Mouse (Mus musculus): ENCODE measurements around the gene Dock1.

Dock1 gene

GRCm38 (mm10) chr7:134696126-134696979 lies 25.9 kb downstream of the Dock1 start:
- DNase-seq, result no peak

DNA sequence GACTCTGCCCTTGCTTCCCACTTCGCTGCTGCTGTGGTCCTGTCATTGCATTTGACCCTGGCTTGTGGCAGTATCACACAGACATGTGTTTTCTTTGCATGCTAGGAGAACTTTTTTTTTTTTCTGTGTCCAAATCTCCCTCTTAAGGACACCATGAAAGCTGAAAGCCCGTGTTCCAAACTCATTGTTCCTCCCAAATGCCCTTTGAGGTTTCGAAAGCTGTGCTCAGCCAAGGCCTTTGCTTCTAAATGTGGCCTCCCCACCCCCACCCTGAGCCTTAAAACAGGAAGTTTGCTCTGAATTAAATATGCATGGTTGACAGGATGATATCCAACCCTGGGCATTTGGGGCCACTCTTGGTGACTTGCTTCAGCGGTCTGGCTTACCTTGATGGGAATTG lies 27.0 kb downstream of the Dock1 start:
- DNase-seq, result no peak

GRCm38 (mm10) chr7:134698246-134698645 lies 27.8 kb downstream of the Dock1 start:
- DNase-seq, result no peak

DNA sequence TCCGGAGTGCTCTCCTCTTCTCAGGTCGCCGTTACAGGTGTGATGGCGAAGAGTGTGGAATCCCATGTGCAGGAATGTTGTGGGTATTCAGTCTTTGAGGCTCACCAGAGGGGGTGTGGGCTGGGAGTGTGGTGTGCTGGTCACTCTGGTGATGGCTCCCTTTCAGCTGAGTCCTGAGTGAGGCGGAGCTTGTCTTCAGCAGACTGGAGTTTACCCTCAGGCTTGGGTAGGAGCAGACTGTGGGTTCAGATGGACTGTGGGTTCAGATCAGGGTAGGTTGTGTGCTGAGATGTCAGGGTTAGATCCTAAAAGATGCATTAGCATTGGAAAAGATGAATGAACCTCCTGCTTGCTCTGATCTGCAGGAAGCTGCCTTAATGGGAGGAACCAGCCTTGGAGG lies 29.5 kb downstream of the Dock1 start:
- no peak for DNase-seq

DNA sequence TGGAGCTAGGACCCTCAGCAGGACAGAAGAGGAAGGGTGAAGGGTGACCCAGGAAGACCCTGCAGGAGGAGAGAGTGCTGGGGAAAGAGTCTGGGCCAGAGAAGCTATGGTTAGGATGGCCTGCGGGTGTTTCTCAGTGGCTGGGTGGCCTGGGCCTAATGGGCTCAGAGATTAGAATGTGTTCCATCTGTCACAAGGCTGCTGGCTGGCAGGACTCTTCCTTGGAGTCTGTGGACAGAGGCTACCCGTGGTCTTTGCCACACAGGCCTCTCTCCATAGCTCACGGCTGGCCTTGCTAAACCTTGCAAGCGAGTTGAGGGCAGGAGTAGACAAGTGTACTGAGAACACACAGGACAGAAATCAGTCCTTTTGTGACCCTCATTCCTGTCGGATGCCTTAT lies 32.0 kb downstream of the Dock1 start:
- no peak for DNase-seq

DNA sequence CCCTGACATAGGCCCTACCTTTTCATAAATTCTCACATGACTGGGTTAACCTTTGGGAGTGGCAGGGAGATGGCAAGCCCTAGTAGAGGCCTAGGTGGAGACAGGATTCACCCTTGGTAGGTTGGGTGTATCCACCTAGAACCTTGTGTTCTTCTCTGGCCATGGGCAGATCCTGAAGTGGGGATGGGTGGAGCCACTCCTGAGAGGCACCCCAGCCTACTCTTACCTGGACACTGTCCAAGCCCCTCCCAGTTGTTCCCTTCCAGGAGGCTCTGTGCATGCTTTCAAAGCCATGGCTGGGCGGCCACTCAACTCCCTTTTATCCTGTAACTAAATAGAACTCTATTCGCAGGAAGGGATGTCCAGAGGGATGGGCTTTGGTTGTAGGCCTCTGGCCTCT lies 33.2 kb downstream of the Dock1 start:
- no peak for DNase-seq

GRCm38 (mm10) chr7:134709226-134709853 lies 38.9 kb downstream of the Dock1 start:
- no peak for DNase-seq

DNA sequence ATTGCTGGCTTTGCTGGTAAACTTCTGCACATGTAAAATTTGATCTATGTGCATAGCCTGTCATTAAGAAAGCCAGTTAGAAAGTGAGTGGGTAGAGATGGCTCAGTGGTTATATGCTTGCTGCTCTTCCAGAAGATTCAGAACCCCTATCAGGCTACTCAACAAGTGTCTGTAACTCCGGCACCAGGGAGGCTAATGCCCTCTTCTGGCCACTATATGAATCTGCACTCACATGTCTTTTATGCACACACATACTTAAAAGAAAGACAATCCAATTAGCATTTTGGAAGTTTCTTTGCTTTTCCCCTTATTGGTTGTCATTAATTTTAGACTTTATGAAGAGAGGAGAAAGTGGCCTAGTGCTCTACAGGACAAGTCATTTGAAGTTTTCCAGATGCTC lies 41.1 kb downstream of the Dock1 start:
- DNase-seq, result no peak

- DNase-seq, result no peak
These were observed 49.0 kb downstream of the Dock1 start for GRCm38 (mm10) chr7:134719406-134719805.

DNA sequence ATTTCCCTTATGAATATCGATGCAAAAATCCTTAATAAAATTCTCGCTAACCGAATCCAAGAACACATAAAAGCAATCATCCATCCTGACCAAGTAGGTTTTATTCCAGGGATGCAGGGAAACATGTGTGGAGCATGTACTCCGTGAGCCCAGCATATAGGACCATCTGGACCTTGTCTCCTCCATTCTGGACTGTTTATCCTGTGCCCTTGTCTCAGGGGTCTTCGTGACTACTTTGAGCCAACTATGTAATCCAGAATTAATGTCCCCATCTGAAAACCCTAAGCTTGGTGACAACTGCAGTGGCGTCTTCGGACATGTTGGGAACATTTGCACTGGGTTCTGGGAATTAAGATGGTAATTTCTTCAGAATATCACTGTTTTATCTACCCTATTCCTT lies 51.9 kb downstream of the Dock1 start:
- DNase-seq, result no peak

DNA sequence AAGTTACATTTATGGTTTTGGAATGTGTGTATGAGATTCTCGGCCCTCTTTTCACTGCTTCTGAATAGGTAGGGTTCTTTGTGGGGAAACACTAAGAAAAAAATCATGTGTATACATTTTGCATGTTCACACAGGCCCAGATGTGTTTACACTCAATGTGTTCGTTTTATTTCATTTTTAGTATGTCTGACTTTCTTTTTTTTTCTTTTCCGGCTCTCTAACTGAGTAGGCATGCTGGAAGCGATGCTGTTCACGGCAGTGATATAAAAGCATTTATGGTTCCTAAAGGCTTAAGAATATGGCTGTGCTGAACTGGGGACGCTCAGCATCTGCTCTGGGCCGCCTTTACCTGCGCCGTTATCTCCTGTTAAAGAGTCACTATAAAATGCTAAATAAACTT lies 52.5 kb downstream of the Dock1 start:
- DNase-seq, result no peak

- no peak for DNase-seq
These were observed 53.1 kb downstream of the Dock1 start for GRCm38 (mm10) chr7:134723509-134723908.

DNA sequence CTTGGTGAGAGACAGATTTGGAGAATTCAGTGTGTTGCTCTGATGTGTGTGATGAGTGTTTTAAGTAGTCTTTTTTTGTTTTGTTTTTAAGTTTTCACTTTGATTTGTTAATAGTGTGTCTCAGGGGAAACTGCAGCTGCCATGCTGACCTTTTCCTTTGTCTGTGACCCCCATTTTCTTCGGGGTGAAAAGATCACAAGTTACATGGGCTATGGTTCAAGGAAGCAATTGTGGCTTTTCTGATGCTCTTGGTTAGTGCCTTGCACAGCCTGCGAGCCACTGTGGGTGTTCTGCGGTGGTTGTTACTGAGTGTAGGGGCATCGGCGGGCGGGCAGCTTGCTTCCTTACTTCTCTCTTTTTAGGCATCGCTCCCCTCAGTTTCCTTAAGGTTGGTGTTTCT lies 54.4 kb downstream of the Dock1 start:
- DNase-seq, result no peak

GRCm38 (mm10) chr7:134725551-134726529 lies 55.4 kb downstream of the Dock1 start:
- DNase-seq, result no peak

- DNase-seq, result no peak
These were observed 56.2 kb downstream of the Dock1 start for GRCm38 (mm10) chr7:134726530-134727258.

GRCm38 (mm10) chr7:134729348-134729747 lies 58.9 kb downstream of the Dock1 start:
- DNase-seq, result no peak

DNA sequence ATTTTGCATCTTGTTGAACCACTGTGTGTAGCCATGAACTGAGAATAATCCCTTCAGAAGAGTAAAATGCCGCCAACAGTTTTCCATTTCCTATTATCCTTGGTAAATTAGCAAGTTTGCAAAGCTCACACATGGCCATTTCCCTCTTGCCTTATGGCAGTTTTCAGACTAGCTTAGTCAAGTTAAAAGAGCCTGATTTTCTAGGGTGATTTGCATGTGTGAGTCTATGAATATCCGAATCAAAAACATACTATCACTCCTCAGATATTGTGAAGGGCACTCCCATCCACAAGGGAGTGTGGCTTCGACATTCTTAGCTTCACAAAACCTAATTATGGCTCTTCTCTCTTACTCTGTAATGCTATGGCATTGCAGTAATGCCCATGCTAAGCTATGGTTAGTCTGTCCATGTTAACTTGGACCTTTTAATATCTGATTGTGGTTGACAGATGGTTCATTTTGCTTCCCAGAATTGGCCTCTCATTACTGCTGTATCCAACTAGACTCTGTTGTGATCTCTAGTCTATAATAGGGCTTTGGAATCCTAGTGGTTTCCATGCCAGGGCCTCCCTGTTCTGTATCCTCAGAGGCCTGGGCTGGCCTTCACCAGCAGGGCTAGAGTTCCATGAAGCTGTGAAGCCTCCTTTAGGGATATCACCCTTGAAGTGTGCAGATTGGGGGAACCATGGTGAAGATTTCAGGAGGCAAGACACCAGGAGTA lies 60.1 kb downstream of the Dock1 start:
- no peak for DNase-seq

DNA sequence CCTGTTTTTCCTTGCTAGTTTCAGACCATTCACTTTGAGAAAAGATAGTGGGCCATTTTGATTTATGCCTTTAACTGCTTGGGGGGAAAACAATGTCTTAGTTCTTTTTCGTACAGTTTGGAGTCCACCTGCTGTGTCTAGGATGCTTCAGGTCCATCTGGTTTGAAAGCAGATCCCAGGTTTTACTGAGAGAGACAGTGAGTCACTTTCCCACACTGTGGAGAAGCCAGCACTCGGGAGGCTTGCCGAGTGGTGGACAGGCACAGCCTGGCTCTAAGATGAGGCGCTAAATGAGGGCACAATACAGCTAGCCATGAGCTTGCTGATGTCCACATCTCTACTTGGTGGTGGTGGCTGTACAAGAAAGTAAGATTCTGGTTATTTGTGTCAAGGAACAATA lies 76.6 kb downstream of the Dock1 start:
- no peak for DNase-seq

- DNase-seq, result no peak
These were observed 77.9 kb downstream of the Dock1 start for GRCm38 (mm10) chr7:134748376-134748775.

DNA sequence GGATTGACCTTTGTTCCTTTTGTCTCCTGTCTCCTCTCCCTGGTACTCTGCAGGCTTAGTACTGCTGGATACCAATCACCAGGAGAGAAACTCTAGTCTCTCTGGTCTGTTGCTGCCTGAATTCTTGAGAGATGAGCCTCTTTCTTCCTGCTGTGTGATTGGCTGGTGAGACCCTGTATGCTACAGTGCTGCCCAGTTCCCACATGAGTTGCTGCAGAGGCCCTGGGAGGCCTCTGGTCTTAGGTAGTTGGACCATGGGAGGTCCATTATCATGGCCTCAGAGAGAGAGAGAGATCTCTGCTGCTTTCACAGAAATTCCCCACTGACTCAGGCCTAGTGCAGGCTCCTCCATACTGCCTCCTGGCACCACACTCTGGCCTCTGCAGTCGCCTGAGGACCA lies 79.2 kb downstream of the Dock1 start:
- DNase-seq, result no peak

DNA sequence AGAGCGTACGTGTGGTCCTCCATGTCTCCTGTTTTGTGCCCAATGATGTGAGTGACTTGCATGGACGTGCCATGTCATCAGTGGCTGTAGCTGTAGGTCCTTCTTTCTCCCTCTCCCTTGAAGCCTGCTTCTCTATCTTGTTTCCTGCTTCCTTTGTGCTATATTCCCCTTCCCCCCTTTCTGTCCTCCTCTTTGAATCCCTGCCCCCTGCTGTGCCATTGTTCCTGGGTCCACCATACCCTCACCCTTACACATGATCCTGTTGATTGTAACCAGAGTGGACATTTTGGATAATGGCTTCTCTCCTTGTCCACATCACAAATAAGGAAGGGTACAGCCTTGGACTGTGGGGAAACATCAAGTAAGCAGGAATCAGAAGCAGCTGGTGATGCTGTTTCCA lies 81.0 kb downstream of the Dock1 start:
- DNase-seq, result no peak

DNA sequence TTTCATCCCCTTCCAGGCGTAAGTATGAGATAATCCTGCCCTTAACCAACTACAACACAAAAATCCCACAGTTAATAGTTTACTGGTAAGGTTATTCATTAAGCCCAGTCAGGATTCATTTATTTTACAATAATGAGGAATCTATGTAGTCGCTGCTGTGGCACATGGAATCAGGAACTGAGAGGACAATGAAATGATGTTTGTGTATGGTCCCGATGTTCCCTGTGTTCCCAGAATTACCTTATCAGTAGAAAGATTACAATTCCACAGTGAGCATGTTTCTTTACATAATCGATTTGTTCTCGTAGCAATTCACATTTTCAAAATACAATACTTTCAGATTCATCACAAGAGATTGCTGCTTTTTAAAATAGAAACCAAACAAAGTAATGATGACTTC lies 83.0 kb downstream of the Dock1 start:
- no peak for DNase-seq
